In the genomic region with DNA sequence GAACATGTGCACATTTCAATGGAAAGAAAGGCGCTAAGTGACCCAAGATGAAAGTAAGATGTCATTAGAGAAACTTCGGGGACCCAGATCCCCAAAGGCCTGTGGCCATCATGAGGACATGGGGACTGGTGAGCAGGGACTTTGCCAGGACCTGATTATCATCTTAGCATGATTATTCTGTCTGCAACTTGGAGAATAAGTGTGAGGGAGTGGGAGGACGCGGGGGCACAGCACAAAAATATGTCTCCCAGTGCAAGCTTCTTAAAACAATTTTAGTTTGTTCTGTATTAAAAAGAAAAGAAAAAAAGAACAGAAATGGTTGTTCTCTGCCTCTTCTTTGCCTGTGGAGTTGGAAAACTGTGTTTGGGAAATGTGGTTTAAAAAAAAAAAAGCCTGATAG, we compare ENCODE assay signal across 22 mouse cellular contexts.
DNase-seq lines count a peak whose midpoint lies in the region; TF ChIP-seq lines count a peak whose summit lies in the region.
"Had no signal": no experiment of that assay in that cellular context is flagged by ENCODE, and none has a peak within 500 bp of the region (broad histone marks: within the 10 kb centered on the region; RNA-seq: fewer than 3 reads in every experiment).

No protein-coding gene starts in this region.

- peak overlapping the region; percentile 43 for H3K27ac ChIP-seq in layer of hippocampus, adult 2 months
- H3K27ac ChIP-seq: embryonic facial prominence, embryonic 12.5 days; embryonic facial prominence, embryonic 15.5 days; hindbrain, embryonic 12.5 days; hindbrain, embryonic 15.5 days had no signal

- DNase-seq in layer of hippocampus, adult 2 months (ENCODE audit: low spot score in 2 of 2): peak; percentile 18 to 39
- no peak for DNase-seq in layer of hippocampus, postnatal 14 days (ENCODE audit: low spot score in 2 of 2)
- peak; percentile 30 to 84 for DNase-seq in left cerebral cortex, postnatal 25 days (ENCODE audit: low spot score in 2 of 2)
- DNase-seq in left cerebral cortex, postnatal 10 days (ENCODE audit: extremely low spot score in 1 of 2, low spot score in 2 of 2): no peak
- peak; percentile 42 to 75 for DNase-seq in right cerebral cortex, postnatal 36 days (ENCODE audit: low spot score in 2 of 2)
- DNase-seq in right cerebral cortex, postnatal 10 days (ENCODE audit: low spot score in 2 of 2): no peak
- DNase-seq in telencephalon, adult 2 months (ENCODE audit: low read depth, low spot score): peak; percentile 64
- no peak for DNase-seq in gastrocnemius, adult 8-10 months (ENCODE audit: low spot score in 2 of 2)
- DNase-seq: adrenal gland, postnatal 10 days; adrenal gland, postnatal 36 days; B cell, adult 2 months; cerebellum, adult 11 months; cerebellum, adult 2 months; cerebellum, adult 9-11 months; cerebellum, postnatal 25 days; forebrain, postnatal 0 days; gastrocnemius, postnatal 14 days; heart, adult 11 months had no signal

- TF ChIP-seq CTCF in layer of hippocampus, adult 2 months (conservative IDR thresholded peaks at IDR 0.05): no peak

- H3K4me3 ChIP-seq in layer of hippocampus, adult 2 months: no peak overlapping the region
- H3K4me3 ChIP-seq: embryonic facial prominence, embryonic 12.5 days; embryonic facial prominence, embryonic 15.5 days; hindbrain, embryonic 12.5 days; hindbrain, embryonic 15.5 days had no signal

- intact Hi-C loops in left cerebral cortex, postnatal 25 days (cut with DNase I): loop anchor here (1.0 to 10.0 kb wide), 3 partner anchors 9 to 375 kb away; no protein-coding TSS in a partner anchor
- intact Hi-C loops in left cerebral cortex, postnatal 10 days (cut with DNase I): loop anchor here (5.0 kb wide), 1 partner anchor 37 kb away; no protein-coding TSS in a partner anchor

Comparison
In these comparisons a context has a peak if more than half of its experiments do, and no peak if none do; other contexts are left out.
1. DNase-seq: peak in layer of hippocampus, adult 2 months (2 of 2), left cerebral cortex, postnatal 25 days (2 of 2), right cerebral cortex, postnatal 36 days (2 of 2) and telencephalon, adult 2 months (single experiment); none in layer of hippocampus, postnatal 14 days (0 of 2), left cerebral cortex, postnatal 10 days (0 of 2), right cerebral cortex, postnatal 10 days (0 of 2) and gastrocnemius, adult 8-10 months (0 of 2).